Mouse (Mus musculus) skeletal muscle tissue, adult 2 months (tissue): ENCODE data around the gene Drap1.
A peak's percentile ranks its signal among the peaks of the same experiment; 100 is the strongest.

Experiments
- DNase-seq: peaks from one replicate; pipeline ENCODE4 v3.0.0-alpha.2; 2012; ENCODE audit warnings: low read depth, low spot score

Drap1 gene

DNA sequence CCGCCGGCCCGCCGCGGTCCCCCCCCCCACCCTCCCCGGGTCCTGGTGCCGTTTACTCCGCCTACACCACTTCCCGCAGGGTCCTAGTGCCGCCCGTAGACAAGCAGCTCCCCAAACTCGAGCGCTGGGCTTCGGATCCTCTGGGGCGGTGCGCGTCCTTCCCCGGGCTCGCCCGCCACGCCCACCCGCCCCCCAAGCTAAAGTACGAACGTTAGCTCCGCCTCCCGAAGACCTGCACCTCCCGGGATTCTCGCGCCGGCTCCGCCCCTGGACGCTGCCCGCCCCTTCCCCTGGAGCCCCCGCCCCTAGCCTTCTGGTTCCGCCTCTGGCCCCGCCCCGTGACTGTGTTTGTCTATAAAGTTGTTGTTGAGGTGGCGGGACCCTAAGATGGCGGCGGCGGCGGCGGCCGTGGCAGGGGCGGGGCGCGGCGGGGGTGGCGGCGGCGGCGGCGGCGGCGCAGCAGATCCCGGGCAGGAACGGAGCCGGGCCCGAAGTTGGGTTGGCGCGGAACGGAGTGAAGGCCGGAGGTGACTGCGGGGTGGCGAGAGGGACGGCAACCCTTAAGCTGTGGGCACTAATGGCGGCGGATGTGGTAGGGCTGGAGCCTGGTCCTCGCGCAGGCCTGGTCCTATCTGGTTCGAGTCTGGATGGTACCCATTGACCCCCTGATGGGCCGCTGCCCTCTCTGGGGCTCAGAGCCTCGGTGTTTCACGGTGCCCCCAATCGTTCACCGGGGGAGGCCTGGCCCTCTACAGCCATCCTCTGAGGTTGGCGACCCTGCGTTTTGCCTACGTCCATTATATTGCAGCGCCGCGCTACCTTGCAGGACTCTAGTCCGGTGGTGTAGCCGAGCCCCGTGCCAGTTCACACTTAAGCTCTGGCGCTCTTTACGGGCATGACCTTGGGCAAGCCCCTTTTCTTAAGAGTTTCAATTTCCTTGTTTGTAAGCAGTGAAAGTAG lies at the start of gene Drap1, which contains the start of gene AI837181:
TSS of gene Drap1 (minus strand) at position 198 of the 960 bp plus-strand sequence.
TSS of gene AI837181 (plus strand) at position 363 of the 960 bp plus-strand sequence.
- peak; percentile 98 for DNase-seq

DNA sequence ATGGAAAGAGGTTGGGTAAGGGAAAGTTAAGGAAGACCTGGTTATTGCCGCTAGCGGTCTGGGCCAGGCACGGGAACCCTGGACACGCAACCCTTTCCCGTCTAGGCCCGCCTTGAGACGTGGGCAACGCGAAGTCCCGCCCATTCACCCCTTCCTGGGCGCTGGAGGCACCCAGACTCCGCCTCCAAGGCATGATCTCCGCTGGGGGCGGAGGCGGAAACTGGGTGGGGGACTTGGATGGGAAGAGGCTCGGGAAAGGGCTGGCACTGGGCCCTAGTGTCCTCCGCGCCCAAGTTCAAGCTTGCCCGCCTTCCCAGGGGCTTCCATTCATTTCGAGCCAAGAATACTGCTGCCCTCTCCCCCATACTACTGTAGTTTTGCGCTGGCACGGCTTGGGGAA lies 48.9 kb upstream of the Drap1 start, which contains the start of gene Efemp2:
TSS of gene Efemp2 (plus strand) at position 235 of the 400 bp plus-strand sequence.
- peak; percentile 80 for DNase-seq

DNA sequence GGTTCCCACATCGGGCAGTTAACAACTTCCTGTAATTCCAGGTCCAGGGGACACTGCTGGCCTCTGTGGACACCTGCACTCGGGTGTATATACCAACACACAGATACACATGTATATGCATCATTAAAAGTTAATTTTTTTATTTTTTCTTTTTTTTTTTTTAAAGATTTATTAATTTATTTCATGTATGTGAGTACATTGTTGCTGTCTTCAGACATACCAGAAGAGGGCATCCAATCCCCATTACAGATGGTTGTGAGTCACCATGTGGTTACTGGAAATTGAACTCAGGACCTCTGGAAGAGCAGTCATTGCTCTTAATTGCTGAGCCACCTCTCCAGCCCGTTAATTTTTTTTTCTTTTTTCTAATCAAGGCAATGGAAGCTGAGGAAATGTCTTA lies 48.1 kb upstream of the Drap1 start:
- DNase-seq, result no peak

DNA sequence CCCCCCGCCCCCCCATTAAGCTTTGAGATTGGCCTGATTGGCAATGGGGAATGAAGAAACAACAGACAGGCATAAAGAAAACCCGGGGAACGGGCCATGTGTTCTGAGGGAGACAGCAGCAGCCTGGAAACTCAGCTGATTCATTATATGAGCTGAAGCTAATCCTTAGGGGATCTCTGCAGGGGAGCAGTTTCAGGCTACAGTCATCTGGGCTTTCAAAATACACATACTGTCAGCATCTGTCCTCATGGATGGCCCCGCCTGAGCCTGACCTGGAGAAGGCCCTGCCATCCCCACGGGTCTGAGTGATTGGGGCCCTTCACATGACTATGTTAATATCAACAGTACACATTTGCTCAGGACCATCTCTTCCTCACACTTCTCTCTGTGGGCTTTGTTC lies 47.1 kb upstream of the Drap1 start:
- DNase-seq, result no peak

DNA sequence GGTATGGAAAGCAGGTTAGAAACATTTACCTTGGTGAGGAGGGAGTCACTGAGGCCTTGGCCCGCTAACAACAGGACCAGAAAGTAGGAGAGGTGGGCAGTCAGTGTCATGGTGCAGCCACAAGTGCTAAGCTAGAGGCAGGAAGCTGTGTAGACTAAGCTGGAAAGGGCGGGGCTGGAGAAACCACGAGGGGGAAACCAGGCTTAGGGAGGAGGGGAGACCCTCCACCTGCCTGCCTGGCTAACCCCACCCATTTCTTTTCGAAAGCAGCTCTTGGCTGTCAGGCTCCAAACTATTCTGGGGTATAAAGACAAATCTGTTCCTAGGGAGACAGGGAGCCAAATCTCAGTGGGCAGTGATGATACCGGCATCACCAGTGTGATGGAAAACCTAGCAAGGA lies 43.6 kb upstream of the Drap1 start, which contains the start of gene Ctsw:
TSS of gene Ctsw (minus strand) at position 134 of the 400 bp plus-strand sequence.
- DNase-seq, result no peak

DNA sequence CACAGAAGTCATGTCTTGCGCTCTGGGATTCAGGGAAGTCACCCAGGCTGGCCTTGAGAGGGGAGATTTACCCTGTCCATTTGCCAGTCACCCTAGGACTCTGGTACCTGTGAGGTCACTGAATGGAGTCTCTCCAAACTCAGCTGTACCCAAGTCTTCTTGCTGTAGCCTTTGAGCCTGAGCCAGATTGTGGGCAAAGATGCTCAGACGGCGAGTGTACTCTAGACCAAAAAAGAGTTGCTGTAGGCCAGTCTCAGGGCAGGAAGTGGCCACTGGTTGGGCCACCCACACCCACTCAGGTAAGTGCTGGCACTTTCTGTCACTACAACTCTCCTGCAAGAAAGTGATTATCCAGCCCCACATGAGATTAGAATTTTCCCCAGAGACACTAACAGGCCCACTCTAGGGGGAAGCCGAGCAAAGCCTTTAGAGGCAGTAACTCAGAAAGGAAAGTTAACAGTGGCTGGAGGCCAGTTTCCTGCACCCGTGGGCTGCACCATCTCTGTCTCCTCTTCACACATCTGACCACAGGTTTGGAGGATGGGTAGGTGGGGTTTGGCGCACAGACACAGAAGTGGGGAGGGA lies 42.2 kb upstream of the Drap1 start:
- DNase-seq, result no peak

DNA sequence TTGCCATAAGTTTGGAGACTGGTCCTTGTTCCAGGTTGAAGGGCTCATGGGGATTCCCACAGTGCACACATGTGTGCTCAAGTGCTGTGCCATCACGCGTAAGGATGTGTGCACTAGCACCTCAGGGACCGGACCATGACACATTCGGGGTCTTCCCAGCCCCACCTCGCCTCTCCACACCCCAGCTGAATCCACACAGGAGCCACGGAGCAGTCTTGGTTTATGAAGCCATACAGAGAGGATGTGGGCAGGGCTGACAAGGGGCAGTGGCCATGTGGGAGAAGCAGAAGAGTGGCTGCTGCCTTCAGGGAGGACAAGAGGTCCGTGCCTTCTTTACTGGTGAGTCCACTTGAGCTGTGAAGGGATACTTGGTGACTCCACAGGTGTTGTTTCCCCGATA lies 40.3 kb upstream of the Drap1 start:
- DNase-seq, result no peak

DNA sequence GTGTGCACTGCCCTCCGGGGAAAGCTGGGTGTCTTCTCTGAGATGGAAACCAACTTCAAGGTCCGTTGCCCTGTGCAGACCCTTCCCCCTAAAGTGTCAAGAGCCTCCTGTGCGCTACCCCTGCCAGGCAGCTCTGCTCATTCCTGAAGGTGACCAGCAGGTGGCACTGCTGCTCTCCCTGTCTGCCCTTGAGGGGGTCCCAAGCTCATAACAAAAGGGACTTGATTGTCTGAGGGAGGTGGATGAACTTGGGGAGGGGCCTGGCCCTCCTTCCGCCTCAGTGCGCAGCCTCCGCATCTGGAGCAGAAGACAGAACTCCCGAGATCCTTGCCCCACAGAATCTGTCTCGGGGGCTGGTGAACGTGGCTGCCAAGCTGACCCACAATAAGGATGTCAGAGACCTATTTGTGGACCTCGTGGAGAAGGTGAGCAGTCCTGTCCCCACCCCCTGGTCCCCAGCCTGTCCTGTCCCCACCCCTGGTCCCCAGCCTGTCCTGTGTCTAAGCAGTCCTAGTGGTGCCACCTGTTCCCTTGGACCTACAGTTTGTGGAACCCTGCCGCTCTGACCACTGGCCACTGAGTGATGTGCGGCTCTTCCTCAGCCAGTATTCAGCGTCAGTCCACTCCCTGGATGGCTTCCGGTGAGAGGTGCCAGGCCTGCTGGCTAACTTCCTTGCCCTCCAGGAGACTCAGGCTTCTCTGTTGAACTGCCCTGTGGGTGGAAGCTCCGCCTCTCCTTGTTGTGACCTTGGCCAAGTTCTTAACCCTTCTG lies 39.2 kb upstream of the Drap1 start:
- no peak for DNase-seq

DNA sequence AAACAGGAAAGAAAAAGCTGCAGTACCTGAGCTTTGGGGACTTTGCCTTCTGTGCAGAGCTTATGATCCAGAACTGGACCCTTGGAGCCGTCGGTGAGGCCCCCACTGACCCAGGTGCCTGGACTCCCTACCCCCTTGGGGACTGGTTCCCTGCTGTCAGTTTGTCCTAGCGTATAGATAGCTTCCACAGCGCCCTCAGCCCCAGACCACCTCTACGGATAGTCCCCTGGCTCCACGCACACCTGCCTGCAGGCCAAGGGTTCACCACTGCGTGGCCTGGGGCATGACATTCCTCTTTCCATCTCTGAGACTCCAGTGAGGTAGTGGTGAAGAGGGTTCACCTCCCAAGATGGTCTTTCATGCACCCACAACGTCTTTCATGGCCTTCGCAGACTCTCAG lies 38.4 kb upstream of the Drap1 start:
- no peak for DNase-seq

DNA sequence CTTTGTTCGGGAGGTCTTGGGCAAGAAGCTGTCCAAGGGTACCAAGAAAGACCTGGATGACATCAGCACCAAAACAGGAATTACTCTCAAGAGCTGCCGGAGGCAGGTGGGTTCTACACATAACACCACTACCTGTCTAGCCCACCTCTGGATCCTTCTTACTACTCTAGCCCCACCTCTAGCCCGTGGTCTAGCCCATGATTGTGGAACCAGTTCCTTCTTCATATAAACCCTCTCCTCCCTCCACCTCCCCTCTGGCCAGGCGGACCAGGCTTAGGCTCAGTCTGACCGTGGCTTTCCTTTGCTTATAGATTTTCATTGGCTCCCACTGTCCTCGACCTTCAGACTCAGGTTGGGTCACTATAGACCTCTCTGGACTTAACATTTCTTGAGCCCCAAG lies 36.6 kb upstream of the Drap1 start:
- no peak for DNase-seq

DNA sequence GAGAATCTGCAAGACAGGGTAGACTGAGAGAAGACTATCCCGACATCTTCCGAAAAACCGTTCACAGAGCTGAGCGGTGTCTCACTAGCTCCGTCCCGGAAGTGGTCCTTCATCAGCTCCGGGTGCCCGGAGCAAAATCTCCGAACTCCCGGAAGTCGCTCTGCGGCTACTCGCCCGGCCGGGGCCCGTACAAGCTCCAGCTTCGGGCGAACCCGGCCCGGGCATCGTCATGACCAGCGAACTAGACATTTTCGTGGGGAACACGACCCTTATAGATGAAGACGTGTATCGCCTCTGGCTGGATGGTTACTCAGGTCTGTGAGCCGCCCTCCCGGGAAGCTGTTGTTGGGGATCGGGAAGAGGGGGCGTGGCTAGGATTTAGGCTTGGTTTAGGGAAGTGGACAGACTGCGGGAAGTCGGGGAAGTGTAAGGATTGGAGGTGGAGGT lies 35.7 kb upstream of the Drap1 start, which contains the start of gene Fibp:
TSS of gene Fibp (plus strand) at position 151 of the 447 bp plus-strand sequence.
- DNase-seq, result peak; percentile 82

DNA sequence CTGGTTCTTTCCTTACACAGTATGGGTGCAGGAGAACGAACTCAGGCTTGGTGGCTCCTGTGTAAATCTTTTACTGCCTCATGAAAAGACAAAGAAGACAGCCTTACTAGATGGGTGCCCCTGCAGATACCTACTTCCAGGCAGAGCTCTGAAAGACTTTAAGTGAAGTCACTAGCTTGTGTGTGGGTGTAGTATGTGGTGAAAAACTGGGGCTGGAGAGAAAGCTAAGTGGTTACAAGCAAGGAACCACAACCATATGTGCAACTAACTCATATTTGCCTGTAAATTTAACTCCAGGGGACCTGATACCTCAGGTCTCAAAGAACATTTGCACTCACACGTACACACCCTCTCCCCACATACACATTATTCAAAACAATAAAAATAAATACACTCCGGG lies 35.1 kb upstream of the Drap1 start:
- DNase-seq, result no peak

DNA sequence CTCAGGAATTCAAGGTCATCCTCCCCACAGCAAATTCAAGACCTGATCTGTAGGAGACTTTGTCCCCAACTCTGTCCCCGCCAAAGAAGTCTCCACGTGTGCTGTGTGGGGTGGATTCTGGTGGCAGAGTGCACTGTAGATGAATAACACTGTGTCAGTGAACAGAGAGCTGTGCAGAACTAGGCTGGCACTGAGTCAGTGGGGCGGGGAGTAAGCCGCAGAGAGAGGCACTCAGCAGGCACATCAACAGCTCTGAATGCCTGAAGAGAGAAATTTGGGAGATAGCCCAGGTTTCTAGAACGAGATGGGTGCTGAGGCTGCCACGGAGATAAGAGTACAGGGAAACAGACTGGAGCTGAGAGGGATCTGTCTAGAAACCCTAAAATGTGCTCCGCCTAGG lies 34.2 kb upstream of the Drap1 start:
- DNase-seq, result no peak

DNA sequence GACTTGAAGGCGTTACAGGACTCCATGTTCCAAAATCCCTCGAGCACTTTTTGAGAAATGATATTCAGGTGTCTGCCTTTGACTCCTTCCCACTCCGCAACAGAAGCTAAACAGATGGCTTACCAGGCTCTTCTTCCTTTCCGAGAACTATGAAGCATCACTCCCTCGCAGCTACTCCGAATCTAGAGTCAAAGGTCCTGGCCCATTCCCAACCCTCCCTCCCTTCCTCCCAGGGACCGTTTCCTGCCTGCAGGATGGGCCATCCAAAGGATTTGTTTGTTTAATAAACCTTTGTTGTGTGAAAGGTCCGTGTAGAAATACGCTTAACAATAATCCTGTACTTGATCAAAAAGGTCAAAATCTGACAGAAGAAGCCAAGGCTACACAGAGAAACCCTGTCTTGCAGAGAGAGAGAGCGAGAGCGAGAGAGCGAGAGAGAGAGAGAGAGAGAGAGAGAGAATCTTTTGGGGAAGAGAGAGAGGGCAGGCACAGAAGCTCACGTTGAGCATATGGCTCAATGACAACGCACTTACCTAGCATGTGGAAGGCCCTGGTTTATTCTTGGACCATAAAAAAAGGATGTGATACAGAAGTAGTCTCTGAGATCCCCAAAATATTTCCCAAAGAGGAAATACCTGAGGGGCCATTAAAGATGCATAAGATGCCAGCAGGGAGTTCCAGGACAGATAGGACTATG lies 33.1 kb upstream of the Drap1 start, which contains the start of gene Ccdc85b:
TSS of gene Ccdc85b (minus strand) at position 149 of the 697 bp plus-strand sequence.
- DNase-seq, result no peak

DNA sequence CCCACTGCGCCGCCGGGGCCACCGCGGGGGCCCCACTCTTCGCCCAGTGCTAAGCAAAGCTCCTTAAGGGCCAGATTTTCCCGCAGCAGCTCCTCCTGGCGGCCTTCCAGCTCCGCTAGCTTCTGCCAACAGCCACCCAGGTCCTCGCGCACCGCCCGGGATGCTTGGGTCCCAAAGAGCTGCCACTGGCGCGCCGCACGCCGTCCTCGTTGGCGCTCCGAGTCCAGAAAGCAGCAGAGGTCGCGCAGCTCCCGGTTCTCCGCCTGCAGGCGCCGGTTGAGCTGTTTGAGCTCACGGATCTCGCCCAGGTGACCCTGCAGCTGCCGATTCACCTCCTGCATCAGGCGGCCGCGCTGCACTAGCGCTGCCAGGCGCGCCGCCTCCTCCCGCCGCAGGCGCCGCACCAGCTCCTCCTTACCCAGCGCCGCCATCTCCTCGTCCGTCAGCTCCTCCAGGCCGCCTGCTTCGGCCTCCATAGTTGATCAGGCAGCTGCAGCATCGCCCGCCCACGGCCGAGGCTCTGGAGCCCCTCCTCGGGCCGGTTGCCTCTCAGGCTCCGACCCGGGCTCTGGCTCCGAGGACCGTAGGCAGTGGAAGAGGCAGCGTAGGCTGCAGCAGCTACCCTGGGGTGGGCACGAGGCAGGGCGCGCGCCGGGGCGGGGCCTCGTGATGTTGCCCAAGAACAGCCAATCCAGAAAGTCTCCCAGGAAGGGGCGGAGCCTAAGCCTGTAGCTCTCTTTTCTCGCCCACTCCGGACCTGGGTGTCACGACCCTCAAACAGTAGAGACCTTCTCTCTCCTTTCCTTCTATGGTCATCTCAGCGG lies 32.4 kb upstream of the Drap1 start:
- peak; percentile 93 for DNase-seq

DNA sequence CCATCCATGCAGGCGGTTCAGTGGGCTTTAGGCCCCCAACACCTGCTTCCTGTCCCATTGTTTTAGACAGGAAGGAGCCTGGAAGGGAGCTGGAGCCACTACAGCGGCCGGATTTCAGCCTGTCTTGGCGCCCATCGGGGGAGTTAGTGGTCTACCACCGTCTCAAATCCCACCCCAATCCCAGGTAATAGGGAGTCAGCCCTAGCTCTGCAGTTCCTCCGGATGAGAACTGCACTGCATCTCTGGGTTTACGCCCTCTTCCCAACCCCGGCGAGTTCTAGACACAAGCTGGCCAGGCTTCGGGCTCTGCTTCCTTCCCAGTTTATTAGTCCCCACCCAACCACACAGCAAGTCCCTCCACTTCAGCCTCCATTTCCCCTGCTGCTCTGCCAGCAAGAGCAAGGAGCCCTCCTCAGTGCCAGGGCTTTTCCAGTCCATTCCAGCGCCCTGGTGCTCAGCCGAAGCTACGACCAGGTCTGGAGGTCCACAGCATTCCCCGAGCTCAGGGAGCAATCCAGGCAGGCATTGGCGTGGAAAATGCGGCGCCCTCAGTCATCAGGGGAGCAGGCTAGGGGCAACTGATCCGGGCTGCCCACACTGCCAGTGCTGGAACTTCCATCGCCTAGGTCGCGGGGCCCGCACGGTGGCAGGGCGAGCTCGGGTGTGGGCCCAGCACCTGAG lies 31.6 kb upstream of the Drap1 start:
- no peak for DNase-seq

DNA sequence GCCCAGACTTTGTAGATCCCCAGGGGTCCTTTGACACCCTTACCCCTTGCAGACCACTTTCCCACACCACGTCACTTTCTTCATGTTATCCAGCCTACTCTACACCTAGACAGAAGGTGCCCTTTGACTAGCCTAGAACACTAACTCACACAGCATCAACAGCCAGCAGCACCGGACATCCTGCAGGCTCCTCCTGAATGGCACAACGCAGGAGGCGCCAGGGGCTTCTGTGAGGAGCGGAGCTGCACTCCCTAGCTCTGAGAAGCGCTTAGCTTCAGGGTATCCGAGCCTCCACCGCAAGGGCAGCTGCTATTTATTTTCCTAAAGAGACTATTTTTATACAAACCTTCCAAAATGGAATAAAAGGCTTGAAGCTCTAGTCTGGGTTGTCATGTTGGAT lies 30.8 kb upstream of the Drap1 start:
- DNase-seq, result no peak

DNA sequence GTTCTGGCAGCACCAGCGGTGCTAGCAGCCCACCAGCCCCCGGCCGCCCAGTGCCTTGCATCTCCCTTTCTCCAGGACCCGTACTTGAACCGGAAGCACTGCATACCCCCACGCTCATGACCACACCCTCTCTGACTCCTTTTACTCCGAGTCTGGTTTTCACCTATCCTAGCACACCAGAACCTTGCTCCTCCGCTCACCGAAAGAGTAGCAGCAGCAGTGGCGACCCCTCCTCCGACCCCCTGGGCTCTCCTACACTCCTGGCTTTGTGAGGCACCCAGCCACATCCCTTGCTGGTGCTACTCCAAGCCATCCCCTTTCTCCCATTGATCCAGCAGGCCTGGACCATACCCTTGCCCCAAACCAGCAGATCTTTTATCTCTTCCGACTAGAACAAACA lies 30.3 kb upstream of the Drap1 start:
- DNase-seq, result no peak

DNA sequence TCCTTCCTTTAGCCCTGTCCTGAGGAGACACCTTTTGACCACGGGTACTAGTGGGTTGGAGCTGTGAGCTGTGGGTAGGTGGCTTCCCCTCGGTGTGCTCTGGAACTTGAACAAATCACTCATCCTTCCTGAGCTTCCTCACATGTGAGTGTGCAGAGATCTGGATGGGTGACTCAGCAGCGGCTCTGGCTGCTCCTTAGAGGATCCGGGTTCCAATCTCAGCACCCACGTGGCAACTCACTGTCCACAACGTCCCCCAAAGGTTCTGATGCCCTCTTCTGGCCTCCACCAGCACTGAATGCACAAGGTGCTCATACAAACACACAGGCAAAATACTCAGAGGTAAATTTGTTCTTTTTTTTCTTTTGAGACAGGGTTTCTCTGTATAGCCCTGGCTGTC lies 27.0 kb upstream of the Drap1 start:
- no peak for DNase-seq

DNA sequence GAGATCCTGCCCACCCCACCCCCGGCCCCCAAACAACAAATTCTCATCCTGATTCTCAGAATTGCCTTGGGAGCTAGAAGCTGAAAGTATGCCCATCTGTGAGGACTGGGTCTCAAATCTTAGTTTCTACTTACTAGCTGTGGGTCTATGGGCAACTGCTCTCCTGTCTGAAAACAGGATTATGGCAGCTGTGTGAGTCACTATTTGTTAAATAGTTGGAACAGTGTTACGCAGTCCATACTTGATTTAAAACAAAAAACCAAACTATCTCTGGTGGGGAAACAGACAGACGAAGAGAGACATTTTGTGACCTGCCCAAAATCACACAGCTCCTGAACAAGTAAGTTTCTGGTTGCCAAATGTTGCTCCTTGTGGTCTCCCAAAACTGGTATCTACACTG lies 24.9 kb upstream of the Drap1 start:
- DNase-seq, result no peak
